Mouse (Mus musculus): ENCODE results near the gene Gm21304. TPM values are rescaled to one million over a fixed set of nuclear protein-coding genes. Genes with fewer than 3 reads are reported as not detected.
"Not testable (repeated sequence)": the region's sequence is repeated elsewhere in the genome, so short reads cannot be mapped to it uniquely, and the experiment has no call there.

The Gm21304 gene
- total RNA-seq (2021): not detected

- DNase-seq (ENCODE audit: low spot score); intact Hi-C loops (cut with DNase I): not testable (repeated sequence)
Observed at GRCm38 (mm10) chr10:104168215-104168614, at the start of gene Gm21304. TSS of gene Gm21304 (plus strand) at chr10:104168515.

DNA sequence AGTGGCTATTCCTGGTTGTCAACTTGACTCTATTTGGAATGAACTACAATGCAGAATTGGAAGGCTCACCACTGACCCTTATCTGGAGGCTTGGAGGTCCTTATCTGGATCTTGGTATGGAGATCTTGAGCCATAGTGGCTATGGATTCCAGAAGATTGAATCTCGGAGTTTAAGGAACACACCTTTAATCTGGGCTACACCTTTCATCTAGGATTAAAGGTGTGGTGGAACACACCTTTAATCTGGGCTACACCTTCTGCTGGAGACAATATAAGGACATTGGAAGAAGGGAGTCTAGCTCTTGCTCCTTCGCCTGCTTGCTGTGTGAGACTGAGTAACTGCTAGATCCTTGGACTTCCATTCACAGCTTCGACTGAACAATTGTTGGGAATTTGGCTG, 25.6 kb upstream of the Gm21304 start, which contains the start of gene Gm21293:
TSS of gene Gm21293 (plus strand) at position 301 of the 400 bp plus-strand sequence.
- DNase-seq (ENCODE audit: low spot score); intact Hi-C loops (cut with DNase I): not testable (repeated sequence)

- DNase-seq (ENCODE audit: low spot score); intact Hi-C loops (cut with DNase I): not testable (repeated sequence)
Observed at GRCm38 (mm10) chr10:104151197-104151596, 17.1 kb upstream of the Gm21304 start, which contains the start of gene Gm6763. TSS of gene Gm6763 (plus strand) at chr10:104151497.

DNA sequence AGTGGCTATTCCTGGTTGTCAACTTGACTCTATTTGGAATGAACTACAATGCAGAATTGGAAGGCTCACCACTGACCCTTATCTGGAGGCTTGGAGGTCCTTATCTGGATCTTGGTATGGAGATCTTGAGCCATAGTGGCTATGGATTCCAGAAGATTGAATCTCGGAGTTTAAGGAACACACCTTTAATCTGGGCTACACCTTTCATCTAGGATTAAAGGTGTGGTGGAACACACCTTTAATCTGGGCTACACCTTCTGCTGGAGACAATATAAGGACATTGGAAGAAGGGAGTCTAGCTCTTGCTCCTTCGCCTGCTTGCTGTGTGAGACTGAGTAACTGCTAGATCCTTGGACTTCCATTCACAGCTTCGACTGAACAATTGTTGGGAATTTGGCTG, 8.6 kb upstream of the Gm21304 start, which contains the start of gene Gm8764:
TSS of gene Gm8764 (plus strand) at position 301 of the 400 bp plus-strand sequence.
- intact Hi-C loops (cut with DNase I); DNase-seq (ENCODE audit: low spot score): not testable (repeated sequence)

DNA sequence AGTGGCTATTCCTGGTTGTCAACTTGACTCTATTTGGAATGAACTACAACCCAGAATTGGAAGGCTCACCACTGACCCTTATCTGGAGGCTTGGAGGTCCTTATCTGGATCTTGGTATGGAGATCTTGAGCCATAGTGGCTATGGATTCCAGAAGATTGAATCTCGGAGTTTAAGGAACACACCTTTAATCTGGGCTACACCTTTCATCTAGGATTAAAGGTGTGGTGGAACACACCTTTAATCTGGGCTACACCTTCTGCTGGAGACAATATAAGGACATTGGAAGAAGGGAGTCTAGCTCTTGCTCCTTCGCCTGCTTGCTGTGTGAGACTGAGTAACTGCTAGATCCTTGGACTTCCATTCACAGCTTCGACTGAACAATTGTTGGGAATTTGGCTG, 8.4 kb downstream of the Gm21304 start, which contains the start of gene Gm21312:
TSS of gene Gm21312 (plus strand) at position 301 of the 400 bp plus-strand sequence.
- intact Hi-C loops (cut with DNase I); DNase-seq (ENCODE audit: low spot score): not testable (repeated sequence)

DNA sequence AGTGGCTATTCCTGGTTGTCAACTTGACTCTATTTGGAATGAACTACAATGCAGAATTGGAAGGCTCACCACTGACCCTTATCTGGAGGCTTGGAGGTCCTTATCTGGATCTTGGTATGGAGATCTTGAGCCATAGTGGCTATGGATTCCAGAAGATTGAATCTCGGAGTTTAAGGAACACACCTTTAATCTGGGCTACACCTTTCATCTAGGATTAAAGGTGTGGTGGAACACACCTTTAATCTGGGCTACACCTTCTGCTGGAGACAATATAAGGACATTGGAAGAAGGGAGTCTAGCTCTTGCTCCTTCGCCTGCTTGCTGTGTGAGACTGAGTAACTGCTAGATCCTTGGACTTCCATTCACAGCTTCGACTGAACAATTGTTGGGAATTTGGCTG, 16.9 kb downstream of the Gm21304 start, which contains the start of gene Gm20765:
TSS of gene Gm20765 (plus strand) at position 301 of the 400 bp plus-strand sequence.
- intact Hi-C loops (cut with DNase I); DNase-seq (ENCODE audit: low spot score): not testable (repeated sequence)

DNA sequence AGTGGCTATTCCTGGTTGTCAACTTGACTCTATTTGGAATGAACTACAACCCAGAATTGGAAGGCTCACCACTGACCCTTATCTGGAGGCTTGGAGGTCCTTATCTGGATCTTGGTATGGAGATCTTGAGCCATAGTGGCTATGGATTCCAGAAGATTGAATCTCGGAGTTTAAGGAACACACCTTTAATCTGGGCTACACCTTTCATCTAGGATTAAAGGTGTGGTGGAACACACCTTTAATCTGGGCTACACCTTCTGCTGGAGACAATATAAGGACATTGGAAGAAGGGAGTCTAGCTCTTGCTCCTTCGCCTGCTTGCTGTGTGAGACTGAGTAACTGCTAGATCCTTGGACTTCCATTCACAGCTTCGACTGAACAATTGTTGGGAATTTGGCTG, 25.4 kb downstream of the Gm21304 start, which contains the start of gene Gm4340:
TSS of gene Gm4340 (plus strand) at position 301 of the 400 bp plus-strand sequence.
- intact Hi-C loops (cut with DNase I); DNase-seq (ENCODE audit: low spot score): not testable (repeated sequence)

- intact Hi-C loops (cut with DNase I): no loop called here
- no peak for DNase-seq (ENCODE audit: low spot score)
Observed at GRCm38 (mm10) chr10:104209655-104210054, 41.3 kb downstream of the Gm21304 start.

GRCm38 (mm10) chr10:104210268-104210990, 42.1 kb downstream of the Gm21304 start:
- intact Hi-C loops (cut with DNase I): no loop called here
- DNase-seq (ENCODE audit: low spot score): no peak

DNA sequence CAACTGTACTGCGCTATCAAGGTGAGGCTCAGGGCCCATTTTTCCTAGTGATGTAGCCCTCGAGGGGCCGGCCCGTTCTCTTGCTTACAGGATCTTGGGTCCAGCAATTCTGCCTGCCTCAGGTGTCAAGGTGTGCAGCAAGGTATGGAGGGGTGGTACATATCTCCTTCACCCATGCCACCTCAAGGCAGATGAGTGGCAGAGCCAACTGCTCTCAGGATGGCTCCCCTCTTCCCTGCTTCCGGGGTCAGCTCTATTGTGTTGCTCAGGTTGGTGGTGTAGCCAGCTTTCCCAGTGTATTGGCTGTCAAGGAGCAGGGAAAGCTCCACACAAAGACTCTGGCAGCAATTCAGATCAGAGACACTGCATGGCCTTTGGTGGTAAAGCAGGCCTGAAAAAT, 46.2 kb downstream of the Gm21304 start:
- intact Hi-C loops (cut with DNase I): no loop called here
- no peak for DNase-seq (ENCODE audit: low spot score)

Other genes starting within 250 kb of the Gm21304 start
- not detected for gene Gm21293, start 25.5 kb upstream of the Gm21304 start, total RNA-seq (2021)
- not detected for gene Gm6763, start 17.0 kb upstream of the Gm21304 start, total RNA-seq (2021)
- gene Gm8764, start 8.5 kb upstream of the Gm21304 start, total RNA-seq (2021): not detected
- not detected for gene Gm21312, start 8.5 kb downstream of the Gm21304 start, total RNA-seq (2021)
- gene Gm20765, start 17.0 kb downstream of the Gm21304 start, total RNA-seq (2021): not detected
- not detected for gene Gm4340, start 25.5 kb downstream of the Gm21304 start, total RNA-seq (2021)

Data from heart, postnatal 25 days (tissue).